Mouse (Mus musculus): ENCODE results near the gene Sox8. TPM values are rescaled to one million over a fixed set of nuclear protein-coding genes. Genes with fewer than 3 reads are reported as not detected.

The Sox8 gene
- 10 to 100 TPM; 55.6 to 60.1 TPM for total RNA-seq (2021)
- long read RNA-seq, transcript Sox8-201 (3 exons, 3,000 nt), result major isoform, 58 of 78 reads
- long read RNA-seq, partial matches to known transcripts, result 4 of 78 reads
- long read RNA-seq, other reads (novel, unspliced or antisense), result 14 of 78 reads

DNA sequence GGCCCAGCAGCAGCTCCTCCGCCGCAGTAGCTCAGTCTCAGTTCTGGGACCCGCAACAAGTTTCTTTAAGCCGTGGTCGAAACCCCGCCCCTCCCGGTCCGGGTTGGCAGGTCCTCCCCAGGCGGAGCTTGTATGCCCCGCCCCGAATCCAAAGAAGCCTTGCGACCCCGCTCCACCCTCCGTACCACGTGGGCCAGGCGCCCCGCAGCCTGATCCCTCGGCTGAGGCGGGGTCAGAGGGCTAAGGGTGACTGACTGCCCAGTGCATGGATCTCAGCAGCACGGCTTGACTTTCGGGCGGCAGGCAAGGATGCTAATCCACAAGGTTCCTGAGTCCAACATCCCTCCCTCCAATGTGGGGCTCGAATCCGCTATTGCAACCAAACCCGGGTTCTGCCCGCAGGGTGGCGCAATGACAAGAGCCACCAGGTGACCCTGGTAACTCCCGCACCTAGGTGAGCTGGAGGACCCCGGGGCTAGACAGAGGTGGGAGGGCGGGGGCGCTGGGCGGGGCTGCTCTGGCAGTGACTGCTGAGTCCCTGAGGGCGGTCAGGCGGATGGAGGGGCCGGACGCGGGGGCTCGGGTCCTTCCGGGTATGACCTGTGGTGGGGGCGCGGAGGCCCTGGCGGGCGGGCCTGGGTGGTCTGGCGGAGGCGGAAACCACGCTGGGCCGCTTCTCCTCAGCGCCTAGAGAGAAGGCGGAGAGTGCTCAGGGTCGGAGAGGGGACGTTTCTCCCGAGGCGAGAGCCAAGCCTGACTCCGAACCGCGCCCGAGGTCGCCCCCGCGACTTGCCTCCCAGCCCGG is at the start of gene Sox8:
Gene Sox8 (minus strand): TSS at position 39 of the 805 bp plus-strand sequence.
- peak; percentile 93 to 96 for DNase-seq (ENCODE audit: low spot score in 2 of 2)

DNA sequence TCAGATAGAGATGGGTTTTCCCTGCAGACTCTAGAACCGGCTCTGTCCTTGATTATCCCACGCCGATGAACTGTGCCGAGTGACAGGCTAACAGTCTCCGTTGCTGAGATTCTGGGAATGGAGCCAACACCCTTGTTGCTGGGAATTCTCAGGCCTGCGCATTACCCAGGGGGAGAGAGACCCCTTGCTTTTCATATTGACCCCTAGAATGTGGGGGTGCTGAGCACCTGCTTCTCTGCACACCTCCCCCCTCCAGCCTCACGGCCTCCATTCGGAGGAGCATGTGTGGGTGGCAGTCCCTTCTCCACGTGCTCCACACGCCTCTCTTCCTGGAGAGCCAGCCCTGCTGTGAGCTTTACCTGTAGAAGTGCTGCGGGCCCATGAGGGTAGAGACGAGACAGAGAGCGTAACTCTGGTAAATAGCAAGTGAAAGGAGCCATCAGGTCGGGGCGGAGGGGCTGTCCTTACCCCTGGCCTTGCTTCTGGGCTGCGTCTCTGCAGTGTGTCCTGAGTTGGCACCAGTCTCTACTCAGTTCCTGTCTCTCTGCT is 48.1 kb upstream of the Sox8 start:
- DNase-seq (ENCODE audit: low spot score in 2 of 2), result peak; percentile 64 to 81

DNA sequence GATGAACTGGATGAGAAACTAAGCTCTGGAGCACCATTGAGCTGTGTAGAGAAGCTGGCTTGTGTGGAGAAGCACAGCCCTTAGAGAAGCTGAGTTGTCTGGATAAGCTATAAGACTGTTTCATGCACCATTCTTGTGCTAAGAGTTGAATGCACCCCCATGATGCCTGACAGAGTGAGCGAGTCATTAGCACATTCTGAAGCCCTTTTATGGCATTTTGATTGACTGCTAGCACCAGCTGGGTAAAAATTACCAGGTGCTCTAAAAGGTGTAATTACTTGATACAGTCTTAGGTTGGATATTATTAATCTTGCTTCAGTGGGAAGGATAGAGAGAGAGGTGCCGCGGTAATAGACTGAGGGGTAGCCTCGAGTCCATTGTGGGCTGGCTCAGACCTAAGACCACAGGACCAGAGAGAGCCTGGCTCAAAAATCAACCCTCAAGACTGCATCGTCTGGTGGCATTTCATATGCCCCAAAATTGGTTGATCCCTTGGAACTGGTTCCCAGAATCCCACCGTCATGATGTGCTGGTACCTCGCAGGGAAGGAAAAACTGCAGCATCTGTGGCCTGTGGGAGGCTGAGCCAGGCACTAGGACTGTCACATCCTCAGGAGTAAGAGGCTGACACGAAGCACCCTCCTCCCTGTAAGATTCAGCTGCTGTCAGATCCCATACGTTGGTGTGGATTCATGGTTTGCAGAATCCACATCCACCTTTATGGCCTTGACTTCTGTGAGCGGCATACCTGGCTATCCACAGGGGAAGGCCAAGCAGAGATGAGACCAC is 44.4 kb upstream of the Sox8 start:
- DNase-seq (ENCODE audit: low spot score in 2 of 2), result no peak

DNA sequence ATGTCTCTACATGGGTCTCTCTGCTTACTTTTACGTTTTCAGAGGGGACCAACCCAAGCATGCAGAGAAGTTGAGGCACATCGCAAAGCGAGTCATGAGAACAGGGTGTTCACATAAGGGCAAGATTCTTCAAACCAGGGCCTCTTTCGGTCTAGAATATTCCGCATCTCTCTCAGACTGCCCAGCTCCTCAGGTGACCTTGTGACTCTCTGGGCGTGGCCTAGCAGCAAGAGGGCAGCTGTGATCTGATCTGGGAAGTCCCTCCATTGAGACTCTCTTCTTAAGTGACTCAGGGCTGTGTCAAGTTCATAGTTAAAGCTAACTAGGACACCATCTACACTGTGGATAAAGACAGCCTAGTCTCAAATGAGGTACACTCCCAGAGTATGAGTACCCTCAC is 42.8 kb upstream of the Sox8 start:
- DNase-seq (ENCODE audit: low spot score in 2 of 2), result no peak

DNA sequence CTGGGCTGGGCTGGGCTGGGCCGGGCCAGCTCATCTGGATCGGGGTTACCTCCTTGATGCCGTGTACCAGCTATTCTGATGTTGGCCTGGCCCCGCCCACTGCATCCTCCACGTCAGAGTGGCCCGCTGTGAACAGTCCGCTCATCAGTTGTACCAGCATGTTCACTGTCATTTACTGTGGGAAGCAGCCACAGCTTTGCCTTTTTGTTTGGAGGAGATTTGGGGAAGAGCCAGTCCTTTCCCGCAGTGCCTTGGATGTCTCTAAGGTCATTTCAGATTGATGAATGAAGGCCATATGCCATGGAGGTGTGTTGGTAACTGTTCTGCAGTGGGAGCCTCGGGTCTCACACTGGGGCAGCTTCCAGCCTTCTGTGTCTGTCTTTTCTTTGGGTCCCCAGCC is 42.1 kb upstream of the Sox8 start:
- no peak for DNase-seq (ENCODE audit: low spot score in 2 of 2)

DNA sequence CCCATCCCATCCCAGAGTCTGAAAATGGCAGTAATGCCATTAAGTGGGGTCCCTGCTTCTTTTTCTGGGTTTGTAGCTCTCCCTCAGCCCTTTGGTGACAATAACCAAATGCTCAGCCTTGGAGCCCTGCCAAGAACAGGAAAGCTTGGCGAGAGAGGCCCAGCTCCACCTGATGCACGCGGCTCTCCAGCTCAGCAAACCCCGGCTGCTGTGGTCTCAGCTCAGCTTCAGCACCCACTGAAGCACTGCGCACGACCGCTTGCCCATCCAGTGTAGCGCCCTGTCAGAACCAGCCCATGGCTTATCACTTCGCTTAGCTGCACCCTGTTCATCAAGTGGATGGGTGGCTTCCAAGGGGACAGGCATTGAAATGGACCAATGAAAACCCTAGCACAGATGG is 39.7 kb upstream of the Sox8 start:
- peak in 1 of 2 experiments; percentile 63 for DNase-seq (ENCODE audit: low spot score in 2 of 2)

DNA sequence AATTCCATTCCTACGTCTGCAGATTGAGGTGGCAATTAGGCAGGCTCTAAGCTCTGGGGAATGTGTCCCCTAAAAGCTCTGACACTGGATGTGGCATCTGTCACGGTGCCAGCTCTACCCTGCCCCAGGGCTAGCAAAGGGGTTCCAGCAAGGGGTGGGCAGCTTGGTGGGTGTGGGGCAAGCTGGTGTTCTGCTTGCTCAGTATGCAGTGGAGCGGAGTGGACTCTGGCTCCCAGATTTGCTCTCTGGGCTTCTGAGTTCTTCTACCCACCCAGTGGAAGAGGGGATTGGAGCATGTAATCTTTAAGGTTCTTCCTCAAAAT is 39.0 kb upstream of the Sox8 start:
- no peak for DNase-seq (ENCODE audit: low spot score in 2 of 2)

DNA sequence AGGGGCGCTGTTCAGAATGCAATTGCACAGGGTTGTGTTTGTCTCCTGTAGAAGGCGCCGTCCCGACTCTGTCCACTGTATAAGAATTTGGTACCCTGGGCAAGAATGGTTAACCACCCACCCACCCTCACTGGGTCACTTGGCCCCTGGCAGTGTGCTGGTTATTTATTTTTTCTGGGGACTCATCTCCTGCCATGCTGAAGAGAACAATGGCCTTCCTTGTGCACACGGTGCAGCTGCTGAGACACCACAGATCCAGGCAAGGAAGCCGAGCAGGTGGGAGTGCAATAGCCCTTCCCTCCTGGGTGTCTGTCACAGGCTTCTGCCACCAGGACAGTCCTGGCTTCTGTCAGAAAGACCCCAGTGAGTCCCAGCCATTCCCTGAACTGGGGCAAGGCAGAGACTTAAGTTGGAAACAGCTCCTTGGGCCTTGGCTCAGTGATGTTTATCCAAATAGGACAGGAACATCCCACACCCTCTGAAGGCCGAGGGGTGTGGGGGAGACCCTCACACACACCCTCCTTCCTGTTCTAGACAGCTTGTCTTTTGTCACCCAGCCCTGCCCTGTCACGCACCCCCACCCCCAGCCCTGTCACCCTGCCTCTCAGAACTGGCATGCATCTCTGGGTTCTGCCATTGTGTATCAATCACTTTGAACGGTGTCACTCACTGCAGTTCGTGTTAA is 38.5 kb upstream of the Sox8 start:
- no peak for DNase-seq (ENCODE audit: low spot score in 2 of 2)

DNA sequence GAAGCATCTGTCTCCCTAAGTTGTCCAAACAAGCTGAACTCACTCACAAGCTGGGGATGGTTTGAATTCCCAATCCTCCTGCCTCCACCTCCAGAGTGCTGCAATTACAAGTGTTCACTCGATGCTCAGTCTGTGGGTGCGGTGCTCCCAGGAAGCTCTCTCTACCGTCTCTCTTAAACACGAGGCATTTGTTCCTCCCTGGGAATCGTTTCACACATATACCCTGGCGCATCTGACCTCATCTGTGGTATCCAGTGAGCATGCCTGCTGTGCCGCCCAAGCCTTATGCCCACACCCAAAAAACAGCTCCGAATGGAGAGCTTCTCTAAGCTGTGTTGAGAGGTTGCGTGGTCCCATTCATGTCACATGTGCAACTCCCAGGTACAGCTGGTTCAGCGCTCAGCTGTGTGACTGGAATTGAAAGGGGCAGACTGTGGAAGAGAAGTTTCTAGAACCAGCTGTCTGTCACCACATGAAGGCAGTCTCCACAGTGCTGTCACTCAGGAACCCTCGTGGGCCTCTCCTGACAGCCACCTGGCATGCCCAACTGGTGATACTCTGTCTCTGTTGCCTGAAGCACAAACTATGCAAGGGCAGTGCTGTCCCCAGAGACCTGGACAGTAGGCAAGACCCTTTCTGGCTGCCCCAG is 37.8 kb upstream of the Sox8 start:
- peak in 1 of 2 experiments; percentile 37 for DNase-seq (ENCODE audit: low spot score in 2 of 2)

DNA sequence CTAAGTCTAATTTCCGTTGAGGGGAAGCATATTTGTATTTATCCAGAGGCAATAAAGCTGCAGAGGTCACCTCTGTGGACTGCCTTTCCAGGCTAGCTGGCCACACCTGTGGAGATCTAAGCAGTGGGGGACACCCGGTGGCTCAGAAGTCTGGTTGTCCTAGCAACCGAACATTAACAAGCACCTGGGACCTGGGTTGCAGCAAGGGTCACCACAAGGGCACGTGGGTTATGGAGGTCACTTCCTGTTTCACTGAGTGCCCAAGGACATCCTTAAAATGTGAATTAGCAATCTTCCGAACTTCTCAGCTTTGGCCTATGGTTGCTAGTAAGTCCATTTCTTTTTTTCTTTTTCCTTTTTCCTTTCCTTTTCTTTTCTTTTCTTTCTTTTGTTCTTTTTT is 33.7 kb upstream of the Sox8 start:
- DNase-seq (ENCODE audit: low spot score in 2 of 2), result no peak

DNA sequence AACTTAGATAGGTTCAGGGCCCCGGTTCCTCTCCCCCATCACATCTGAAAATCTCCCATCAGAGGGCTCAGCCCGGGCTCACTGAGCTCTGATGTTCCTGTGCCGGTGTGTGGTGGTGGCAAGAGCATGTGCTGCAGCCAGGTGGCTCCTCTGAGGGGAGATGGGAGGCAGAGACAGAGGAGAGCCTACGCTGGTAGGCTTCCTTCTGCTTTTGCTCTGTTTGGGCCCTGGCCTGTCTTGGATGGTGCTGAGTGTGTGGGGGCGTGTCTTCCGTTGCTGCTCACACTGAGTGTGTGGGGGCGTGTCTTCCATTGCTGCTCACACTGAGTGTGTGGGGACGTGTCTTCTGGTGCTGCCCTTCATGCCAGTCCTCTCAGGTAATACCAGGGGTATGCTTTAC is 31.9 kb upstream of the Sox8 start:
- no peak for DNase-seq (ENCODE audit: low spot score in 2 of 2)

DNA sequence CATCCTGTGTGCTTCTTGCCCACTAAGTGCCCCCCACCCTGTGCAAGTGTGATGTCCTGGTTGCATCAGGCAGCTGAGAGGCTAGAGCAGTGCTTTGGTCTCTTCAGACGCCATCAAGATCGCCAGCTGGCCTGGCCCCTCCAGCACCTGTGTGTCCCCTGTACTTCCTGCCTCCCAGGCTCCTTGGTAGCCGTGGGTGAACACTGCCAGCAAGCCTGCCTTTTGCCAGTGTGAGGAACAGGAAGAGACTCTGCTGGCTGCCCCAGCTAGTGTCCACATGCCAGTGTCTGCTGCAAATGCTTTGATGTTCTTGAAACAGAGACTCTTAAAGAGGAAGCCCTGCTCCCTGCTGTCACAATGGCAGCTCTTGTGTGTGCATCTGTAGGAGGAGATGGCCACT is 27.1 kb upstream of the Sox8 start:
- DNase-seq (ENCODE audit: low spot score in 2 of 2), result no peak

DNA sequence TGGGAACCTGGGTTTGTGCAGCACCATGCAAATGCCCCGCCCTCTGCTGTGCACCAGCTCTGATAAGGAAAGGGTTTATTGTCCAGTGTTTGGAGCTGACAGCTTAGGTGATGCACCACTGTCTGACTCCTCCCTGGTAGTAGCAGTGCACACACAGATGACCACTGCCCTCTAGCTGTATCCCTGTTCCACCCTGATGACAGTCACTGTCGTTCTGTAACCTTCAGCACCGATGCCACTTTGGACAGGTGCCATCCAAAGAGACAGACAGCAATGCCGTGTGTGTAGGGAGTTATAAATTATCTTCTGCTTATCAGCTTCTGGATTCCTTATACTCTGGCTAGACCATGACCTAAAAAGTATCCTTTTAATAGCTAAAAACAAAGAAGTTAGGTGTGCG is 25.0 kb upstream of the Sox8 start:
- no peak for DNase-seq (ENCODE audit: low spot score in 2 of 2)

DNA sequence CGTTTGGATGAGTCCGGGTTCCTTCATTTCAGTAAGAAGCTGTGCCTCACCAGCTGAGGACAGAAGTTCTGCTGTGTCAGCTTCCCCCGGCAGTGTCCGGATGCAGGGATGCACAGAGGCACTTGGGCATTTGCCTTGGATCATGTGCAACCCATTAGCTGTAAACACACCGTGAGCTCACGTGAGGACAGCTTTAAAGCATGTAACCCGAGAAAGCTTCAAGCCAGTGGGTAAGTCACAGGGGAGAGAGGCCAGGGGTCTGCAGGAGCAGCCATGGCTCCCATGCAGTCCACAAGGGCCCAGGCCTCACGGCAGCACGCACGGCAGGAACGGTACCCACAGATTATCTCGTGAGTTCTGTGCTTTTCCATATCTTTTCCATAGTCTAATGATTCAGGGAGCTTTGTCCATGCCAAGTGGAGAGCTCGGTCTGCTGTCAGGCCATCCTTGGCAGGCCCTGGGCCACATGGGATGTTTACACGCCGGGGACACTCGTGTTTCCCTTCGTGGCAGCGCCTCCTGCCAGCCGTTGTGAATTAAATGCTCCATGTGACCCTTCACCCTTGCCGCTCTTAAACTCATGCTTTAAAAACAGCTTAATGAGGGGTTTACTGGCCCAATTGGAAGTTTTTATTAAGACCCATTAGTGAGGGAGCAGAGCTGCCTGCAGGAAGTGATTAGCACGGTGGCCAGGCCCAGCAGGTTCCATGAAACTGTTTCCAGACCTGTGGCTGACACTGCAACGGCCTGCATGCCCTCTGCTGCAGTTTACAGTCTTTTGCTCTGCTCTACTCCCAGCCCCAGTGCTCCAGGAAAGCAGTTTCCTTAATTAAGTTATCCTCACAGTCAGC is 23.1 kb upstream of the Sox8 start:
- no peak for DNase-seq (ENCODE audit: low spot score in 2 of 2)

DNA sequence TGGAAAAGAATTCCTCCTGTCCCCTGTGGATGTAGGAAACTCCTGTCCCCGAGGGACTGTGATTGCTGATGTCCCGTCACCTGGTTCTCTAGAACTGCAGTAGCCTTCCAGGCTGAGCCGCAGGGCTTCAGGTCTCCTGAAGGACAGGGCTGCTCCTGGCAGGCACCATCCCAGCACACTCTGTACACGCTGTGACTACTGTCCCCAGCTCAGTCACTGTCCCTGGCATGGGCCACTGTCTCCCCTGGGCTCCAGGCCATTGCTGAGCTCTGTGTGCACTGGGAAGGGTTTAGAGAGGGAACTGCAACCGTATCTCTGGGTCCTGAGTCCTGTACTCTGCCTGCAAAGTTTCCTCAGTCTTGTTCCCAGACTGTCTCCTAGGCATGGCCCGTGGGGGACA is 21.9 kb upstream of the Sox8 start:
- no peak for DNase-seq (ENCODE audit: low spot score in 2 of 2)

DNA sequence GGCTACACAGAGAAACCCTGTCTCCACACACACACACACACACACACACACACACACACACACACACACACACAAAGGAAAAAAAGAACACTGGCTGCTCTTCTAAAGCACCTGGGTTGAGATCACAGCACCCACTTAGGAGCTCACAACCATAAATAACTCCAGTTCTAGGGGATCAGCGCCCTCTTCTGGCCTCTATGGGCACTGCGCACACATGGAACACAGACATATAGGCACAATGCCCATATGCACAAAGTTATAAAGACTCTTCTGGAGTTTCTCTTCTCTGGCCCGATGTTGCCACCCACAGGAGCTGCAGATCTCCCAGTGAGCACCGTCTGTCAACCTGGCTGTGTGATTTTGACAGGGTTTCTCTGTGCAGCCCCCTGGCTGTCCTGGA is 20.5 kb upstream of the Sox8 start:
- no peak for DNase-seq (ENCODE audit: low spot score in 2 of 2)

DNA sequence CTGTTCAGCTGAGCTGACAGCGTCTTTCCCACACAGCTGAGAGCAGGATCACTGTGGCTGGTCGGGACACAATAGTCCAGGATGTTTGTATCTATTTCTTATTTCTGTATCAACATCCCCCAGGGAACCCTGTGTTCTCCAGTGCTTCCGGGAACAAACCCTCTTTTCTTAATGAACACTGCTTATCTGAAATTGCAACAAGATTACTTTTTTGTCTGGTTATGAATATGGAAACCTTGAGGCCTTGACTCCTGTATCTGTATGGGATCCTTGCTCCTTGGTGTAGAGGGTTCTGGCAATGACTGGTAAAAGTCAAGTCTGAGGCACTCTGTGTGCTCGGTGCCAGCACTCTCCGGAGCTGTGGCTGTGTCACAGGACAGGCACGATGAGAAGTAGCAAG is 19.6 kb upstream of the Sox8 start:
- DNase-seq (ENCODE audit: low spot score in 2 of 2), result no peak

DNA sequence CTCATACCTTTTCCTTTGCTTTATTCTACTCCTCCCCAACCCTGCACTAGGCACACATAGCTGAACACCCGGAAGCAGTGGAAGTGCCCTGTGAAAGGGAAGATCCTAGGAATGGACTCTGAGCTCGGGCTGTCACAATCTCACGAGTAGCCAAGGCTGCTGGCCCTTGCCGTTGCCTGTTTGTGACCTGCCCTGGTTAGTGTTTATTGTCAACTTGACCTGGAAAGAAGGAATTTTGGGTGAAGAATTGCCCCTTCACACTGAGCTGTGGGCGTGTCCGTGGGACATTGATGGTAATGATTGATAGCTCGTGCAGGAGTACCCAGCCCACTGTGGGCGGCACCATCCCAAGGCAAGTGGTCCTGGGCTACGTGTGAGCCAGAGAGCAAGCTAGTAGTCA is 14.2 kb upstream of the Sox8 start:
- no peak for DNase-seq (ENCODE audit: low spot score in 2 of 2)

DNA sequence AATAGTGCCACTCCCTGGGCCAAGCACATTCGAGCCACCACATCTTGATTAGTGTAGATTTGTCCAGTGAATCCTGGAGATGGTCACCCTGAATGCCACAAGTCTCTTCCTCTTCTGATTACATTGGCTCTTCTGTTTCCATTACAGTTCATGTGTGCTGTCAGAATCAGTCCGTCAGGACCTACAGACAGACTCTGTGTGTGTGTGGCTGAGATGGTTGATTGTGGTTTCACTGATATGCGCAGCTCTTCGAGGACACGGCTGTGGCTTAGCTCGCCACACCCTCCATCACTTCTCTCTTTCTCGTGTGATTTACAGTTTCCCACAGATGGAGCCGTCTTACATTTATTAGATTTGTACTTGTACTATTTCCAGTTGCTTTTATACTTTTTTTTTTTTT is 13.4 kb upstream of the Sox8 start:
- DNase-seq (ENCODE audit: low spot score in 2 of 2), result no peak

DNA sequence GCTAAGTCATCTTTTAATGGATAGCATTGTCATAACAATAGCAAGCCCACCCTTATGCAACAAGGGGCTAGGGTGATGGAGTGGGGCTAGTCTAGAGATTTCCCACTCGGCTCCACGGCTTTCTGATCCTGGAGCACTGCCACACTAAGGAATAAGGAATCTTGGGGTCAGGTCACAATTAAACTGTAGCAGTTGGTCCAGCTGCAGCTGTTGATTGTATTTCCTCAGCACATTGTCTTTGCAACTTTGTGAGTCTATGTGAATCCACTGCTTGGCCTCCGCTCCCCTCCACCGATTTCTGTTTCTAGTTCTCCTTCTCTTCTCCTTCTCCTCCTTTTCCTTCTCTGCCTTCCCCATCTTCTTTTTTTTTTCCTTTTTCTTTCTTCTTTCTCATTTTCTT is 12.6 kb upstream of the Sox8 start:
- no peak for DNase-seq (ENCODE audit: low spot score in 2 of 2)

All from layer of hippocampus, adult 18-20 months (tissue).